Mouse (Mus musculus) olfactory bulb, adult 2 months (tissue): ENCODE data around the gene Syt1. TPM values are rescaled to one million over a fixed set of nuclear protein-coding genes. Genes with fewer than 3 reads are reported as not detected.
A peak's percentile ranks its signal among the peaks of the same experiment; 100 is the strongest.

Experiments used
- H3K27ac ChIP-seq: fragments of 200-500 bp; 2 replicates; pipeline ENCODE4 v1.5.1; 2012; ENCODE audit warnings: low read depth, low read length; ENCODE audit not compliant: insufficient read depth
- H3K4me1 ChIP-seq: fragments of 200-500 bp; 2 replicates; pipeline ENCODE4 v1.6.1; 2012; ENCODE audit warnings: low read length; ENCODE audit not compliant: control insufficient read depth, insufficient read depth
- H3K4me3 ChIP-seq: fragments of 200-500 bp; 2 replicates; pipeline ENCODE4 v1.5.1; 2012; ENCODE audit warnings: mild to moderate bottlenecking, low read depth, low read length, moderate library complexity; ENCODE audit not compliant: insufficient read depth
- CTCF ChIP-seq: fragments of 200-500 bp; IDR thresholded peaks from 2 replicates; pipeline ENCODE4 v1.5.1; 2012; ENCODE audit warnings: low read depth, mild to moderate bottlenecking, low read length, moderate library complexity; ENCODE audit not compliant: insufficient read depth
- POLR2A ChIP-seq: fragments of 200-500 bp; IDR thresholded peaks from 2 replicates; pipeline ENCODE4 v1.6.1; 2012; ENCODE audit warnings: mild to moderate bottlenecking, low read depth, low read length, moderate library complexity; ENCODE audit not compliant: insufficient read depth
- WGBS: fragments of 180-500 bp; shearing (Covaris S2); methylation state at CpG from one replicate; pipeline ENCODE4 v1.1.7; 2018; 5-methylcytosine and 5-hydroxymethylcytosine counted together
- polyA plus RNA-seq: library from polyadenylated mRNA; stranded (reverse); fragments of >200 nt; gene quantifications from 2 replicates; pipeline ENCODE4 v1.2.4, GENCODE M21; 2012; ENCODE audit warnings: low replicate concordance; ENCODE audit not compliant: missing spikeins, insufficient read depth, insufficient read length

The Syt1 gene
- polyA plus RNA-seq, 1 experiment, result 384 TPM

DNA sequence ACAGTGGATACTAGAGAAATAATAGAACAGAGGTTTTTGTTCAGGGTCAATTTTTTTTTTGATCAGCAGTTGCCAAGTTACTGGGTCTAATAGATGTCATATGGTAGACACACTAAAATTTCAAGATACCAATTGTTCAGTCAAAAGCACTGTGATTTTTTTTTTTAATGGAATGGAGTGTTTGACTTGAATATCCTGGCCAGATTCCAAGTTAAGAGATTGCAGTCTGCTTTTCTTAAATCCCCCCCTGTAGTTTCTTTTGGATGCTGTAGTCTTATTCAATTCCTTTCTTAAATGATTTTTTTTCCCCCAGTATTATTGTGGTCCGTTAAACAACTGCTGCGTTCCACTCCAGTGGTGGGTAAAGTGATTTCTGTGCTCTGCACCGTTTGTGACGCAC lies 140.2 kb downstream of the Syt1 start:
- H3K4me1 ChIP-seq, result peaks cover 7% of the 10 kb centered on the region; the same call in 1 of the 2 replicates
- H3K4me3 ChIP-seq, result no peak overlapping the region
- H3K27ac ChIP-seq, result peak overlapping the region; percentile 86
- no peak for TF ChIP-seq POLR2A
- TF ChIP-seq CTCF, result no peak
- 35% methylated on average over 4 of the region's 4 CpGs for WGBS

DNA sequence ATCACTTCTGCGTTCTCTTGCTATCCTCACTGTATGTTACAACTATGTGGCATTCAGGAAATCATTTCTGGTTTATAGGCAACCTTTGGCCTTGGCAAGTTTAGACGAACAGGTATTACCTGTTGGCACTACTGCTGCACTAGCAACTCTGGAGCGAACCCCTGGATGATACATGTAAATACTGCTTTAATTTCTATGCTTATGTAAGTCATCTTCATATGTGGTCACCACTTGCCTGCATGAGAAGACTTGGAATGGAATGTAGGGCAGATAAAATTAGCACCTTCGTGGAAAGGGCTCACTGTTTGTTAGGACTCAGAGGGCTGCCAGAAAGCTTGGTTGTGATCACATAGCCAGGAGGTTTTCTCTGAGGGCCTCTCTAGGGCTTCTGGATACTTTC lies 142.6 kb downstream of the Syt1 start:
- TF ChIP-seq POLR2A (no peak), CTCF (no peak)
- H3K27ac ChIP-seq, result 0 out of 2 replicates have a peak overlapping the region, but pooled peaks have one; percentile 6
- 66% methylated on average over 4 of the region's 4 CpGs for WGBS
- H3K4me3 ChIP-seq, result no peak overlapping the region
- peaks cover 4% of the 10 kb centered on the region; the same call in 1 of the 2 replicates for H3K4me1 ChIP-seq

GRCm38 (mm10) chr10:108867202-108867601 lies 143.6 kb downstream of the Syt1 start:
- Histone ChIP-seq H3K4me3 (no peak overlapping the region), H3K27ac (no peak overlapping the region)
- WGBS, result 61% methylated on average over 6 of the region's 6 CpGs

DNA sequence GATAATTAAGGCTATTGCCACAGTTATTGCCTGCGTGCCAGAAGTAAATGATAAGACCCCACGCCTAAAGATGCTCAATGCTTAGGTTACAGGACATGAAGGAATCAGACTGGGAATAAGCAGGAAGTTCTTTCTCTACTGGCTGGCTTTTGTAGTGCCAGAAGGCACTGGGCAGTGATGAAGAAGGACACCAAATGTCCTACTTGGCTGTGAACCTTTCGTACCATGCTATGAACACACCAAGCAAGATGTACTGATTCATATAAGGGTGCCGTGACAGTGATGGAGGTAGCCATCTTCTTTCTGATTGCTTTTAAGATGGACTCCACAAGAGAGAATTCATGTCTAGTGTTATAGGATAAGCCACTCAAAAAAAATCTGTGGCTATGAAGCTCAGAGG lies 145.2 kb downstream of the Syt1 start:
- H3K4me1 ChIP-seq, result no peaks in the 10 kb centered on the region
- no peak overlapping the region for H3K27ac ChIP-seq
- WGBS, result 97% methylated on average over 4 of the region's 4 CpGs
- TF ChIP-seq CTCF (no peak), POLR2A (no peak)
- no peak overlapping the region for H3K4me3 ChIP-seq

More at GRCm38 (mm10) chr10:108867202-108867601, 143.6 kb downstream of the Syt1 start:
- H3K4me1 ChIP-seq, result peaks cover 2% of the 10 kb centered on the region; the same call in 1 of the 2 replicates
- no peak for TF ChIP-seq POLR2A
- no peak for TF ChIP-seq CTCF

DNA sequence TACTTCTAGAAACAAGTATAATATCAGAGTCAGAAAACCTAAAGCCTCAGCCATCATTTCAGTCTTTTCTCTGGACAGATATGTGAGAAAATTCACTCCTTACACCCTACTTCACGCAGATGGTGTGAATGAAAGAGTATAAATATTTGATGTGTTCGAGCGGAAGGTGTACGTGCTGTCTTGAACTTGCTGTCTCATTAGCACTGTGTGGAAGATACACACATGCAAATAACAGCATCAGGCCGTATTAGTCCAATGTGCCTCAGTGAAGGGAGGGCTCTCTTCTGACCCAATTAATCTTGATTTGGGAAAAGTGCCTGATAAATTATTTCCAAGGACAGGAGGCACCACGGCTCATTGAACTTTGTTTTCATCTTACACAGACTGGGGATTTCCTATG lies 154.8 kb downstream of the Syt1 start:
- no peak overlapping the region for H3K4me3 ChIP-seq
- no peak overlapping the region for H3K27ac ChIP-seq
- 82% methylated on average over 6 of the region's 6 CpGs for WGBS
- no peaks in the 10 kb centered on the region for H3K4me1 ChIP-seq
- TF ChIP-seq CTCF (no peak), POLR2A (no peak)

DNA sequence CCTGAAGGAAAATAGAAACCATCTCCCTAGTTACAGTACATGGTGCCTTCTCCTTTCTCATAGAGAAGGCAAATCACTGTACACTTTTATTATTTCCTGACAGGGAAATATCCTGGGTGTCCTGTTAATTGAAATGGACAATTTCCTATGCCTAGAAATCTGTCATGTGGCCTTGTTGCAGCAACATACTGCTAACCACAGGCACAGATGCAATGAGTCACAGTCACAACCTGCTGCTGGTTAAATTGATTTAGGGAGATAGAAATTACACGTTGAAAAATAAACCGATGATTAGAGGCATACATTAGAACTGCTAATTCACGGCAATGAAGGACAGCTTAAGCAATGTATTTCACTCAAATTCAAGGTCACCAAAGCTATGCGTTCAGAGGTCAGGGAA lies 158.0 kb downstream of the Syt1 start:
- 37% methylated on average over 4 of the region's 4 CpGs for WGBS
- H3K27ac ChIP-seq, result no peak overlapping the region
- no peak for TF ChIP-seq CTCF
- TF ChIP-seq POLR2A, result no peak
- H3K4me1 ChIP-seq, result no peaks in the 10 kb centered on the region
- H3K4me3 ChIP-seq, result no peak overlapping the region

DNA sequence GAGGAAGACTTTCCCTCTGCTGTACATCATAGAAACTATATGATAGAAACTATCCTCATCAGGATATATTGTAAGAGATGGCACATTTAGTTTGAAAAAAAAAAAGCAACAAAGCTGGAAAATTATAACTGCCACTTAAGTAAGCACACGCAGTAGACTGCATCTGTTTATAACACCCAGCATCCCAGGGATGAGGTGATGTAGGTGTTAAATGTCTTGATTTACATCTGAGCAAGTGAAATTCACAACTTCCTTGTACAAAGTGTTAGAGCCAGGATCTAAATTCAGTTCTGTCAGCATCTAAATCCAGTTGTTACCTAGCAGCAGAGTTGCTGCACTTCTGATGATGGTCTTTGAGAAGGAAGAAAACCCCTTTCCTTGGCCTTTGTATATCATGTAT lies 173.3 kb downstream of the Syt1 start:
- H3K27ac ChIP-seq, result no peak overlapping the region
- 65% methylated on average over 1 of the region's 1 CpGs for WGBS
- TF ChIP-seq POLR2A (no peak), CTCF (no peak)

GRCm38 (mm10) chr10:108832248-108832647 lies 178.5 kb downstream of the Syt1 start:
- 88% methylated on average over 6 of the region's 6 CpGs for WGBS
- Histone ChIP-seq H3K27ac (no peak overlapping the region), H3K4me3 (no peak overlapping the region), H3K4me1 (no peaks in the 10 kb centered on the region; the same call in 1 of the 2 replicates)
- TF ChIP-seq CTCF (no peak), POLR2A (no peak)

More for the DNA sequence above, 173.3 kb downstream of the Syt1 start:
- no peak overlapping the region for H3K4me3 ChIP-seq
- no peaks in the 10 kb centered on the region for H3K4me1 ChIP-seq

- no peak overlapping the region for H3K27ac ChIP-seq
- 85% methylated on average over 6 of the region's 6 CpGs for WGBS
- H3K4me1 ChIP-seq, result no peaks in the 10 kb centered on the region; the same call in 1 of the 2 replicates
- TF ChIP-seq POLR2A (no peak), CTCF (no peak)
- no peak overlapping the region for H3K4me3 ChIP-seq
These were observed 179.0 kb downstream of the Syt1 start for GRCm38 (mm10) chr10:108831801-108832200.

DNA sequence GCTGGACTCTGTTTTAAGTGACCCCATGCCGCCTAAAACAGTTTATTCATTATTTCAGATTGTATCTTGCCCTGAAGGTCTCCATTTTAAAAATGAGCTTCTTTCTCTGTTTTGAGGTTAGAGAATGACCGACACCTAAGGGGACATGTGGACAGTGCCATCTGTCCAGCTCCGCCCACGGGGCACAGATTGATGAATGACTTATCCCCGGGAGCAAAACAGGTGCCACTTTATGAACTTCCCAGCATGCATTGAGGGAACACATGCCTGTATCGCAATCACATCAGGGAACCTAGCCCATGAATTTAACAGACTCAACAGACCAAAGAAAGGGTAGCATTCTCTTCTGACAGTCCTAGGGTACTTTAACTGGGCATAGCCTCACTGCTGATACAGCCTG lies 188.5 kb downstream of the Syt1 start:
- 94% methylated on average over 6 of the region's 6 CpGs for WGBS
- no peak overlapping the region for H3K27ac ChIP-seq
- TF ChIP-seq CTCF (no peak), POLR2A (no peak)

More for the DNA sequence above, 188.5 kb downstream of the Syt1 start:
- Histone ChIP-seq H3K4me1 (no peaks in the 10 kb centered on the region), H3K4me3 (no peak overlapping the region)
